Mouse (Mus musculus) c-Kit-negative CD71-positive TER-119-positive erythroid progenitor cells, embryonic 14.5 days (primary cell): ENCODE data around the gene Rgs6.

ENCODE experiments used
- DNase-seq: peaks from one replicate; pipeline ENCODE4 v3.0.0-alpha.2; 2013; ENCODE audit warnings: low read depth, low spot score

Gene Rgs6

DNA sequence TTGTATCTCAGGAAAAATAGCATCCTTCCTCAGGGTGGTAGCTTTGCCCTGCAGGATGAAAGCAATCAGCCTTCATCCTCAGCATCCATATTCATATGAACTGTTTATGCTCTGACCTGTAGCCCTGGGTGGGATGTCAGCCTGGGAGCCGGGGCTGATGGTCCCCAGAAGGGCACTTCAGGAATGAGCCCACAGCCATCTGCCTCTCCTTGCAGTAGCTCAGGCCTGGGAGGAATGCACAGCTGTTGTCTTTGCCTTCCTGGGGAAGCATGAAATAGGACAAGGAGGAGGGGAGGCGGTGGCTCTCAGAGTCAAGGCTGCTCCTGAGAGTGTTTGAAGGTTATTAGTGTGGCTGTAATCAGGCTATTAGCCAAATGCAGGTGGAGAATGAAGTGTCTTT is 590.7 kb downstream of the Rgs6 start:
- DNase-seq = no peak

DNA sequence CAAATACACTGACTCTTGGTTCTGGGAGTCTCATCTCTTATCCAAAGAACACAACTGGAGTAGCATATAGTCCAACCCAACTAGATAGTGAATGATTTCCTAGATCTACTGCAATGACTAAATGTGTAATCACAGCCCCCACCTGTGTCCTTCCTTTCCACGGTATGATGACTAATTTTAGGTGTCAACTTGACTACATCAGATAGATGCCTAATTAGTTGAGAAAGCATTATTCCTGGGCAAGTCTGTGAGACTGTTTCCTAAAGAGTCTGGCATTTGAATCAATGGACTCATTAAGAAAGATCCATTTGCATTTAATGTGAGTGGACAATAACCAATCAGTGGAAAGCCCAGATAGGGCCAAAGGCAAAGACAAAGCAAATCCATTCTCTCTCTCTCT is 591.8 kb downstream of the Rgs6 start:
- DNase-seq = no peak

DNA sequence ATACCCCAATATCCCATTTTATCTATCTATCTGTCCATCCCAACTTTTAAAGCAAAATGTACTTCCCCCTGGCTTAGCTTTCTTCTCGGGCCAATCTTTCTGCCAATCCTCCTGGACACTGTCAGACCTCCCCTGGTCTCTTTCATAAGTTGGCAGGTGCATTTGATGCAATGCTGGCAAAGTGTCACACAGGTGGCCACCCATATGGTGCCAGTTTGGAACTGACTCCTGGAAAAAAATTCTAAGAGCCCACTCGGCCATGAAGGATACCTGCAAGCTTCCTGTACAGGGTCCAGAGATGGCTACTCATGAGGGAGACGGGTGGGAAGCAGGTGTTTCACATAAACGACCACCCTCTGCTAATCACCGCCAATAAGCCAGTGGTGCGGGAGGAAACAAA is 592.5 kb downstream of the Rgs6 start:
- DNase-seq = no peak

DNA sequence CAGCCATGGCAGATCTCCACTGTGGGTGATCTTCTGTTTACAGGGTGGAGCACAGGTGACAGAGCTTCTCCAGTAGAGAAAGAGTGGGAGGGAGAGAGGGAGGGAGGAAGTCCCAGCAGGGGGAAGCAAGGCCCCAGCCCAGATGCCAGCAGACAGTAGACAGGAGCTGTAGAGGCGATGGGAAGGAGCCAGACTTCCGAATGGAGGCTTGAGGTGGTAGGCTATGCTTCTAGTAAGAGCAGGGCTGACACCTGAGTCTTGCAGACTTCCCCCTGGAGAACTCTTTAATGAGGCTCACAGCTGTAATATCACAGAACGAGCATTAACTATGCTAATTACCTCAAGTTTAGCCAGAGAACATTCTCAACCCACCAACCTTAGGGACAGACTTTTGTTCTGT is 613.6 kb downstream of the Rgs6 start:
- no peak for DNase-seq

DNA sequence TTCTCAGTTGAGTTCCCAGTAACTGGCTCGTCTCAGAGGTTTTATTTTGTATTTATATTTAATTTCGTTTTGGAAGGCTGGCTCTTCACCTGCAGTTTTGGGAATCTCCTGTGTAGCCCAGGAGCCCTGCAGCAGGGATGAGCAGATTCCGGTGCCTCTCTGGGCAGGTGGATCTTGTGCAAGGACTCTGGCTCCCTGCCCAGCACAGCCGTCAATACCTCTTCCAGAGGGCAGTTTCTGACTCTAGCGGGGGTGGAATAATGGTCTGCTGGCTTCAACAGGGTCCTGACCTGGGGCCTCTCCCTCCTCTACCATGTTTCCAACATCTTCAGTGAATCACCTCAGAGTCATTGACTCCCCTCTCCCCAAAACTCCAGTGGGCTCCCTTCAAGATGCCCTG is 616.3 kb downstream of the Rgs6 start:
- no peak for DNase-seq

DNA sequence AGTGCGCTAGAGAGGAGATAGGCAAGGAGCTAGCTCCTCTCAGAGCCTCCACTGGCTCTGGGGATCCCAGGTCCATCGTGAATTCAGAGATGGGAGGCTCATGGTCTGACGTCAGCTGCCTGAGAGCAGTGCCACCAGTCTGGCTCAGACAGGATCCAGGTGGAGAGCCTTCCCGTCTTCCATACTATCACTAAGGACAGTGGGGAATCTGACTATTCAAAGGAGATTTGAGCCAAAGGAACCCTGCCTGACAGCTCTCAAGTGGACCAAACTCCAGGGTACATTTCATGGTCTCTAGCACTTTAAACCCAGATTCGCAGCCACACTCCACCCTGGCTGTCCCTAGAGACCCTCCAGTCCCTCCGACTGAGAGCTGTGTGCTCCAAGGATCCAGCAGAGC is 618.8 kb downstream of the Rgs6 start:
- no peak for DNase-seq

DNA sequence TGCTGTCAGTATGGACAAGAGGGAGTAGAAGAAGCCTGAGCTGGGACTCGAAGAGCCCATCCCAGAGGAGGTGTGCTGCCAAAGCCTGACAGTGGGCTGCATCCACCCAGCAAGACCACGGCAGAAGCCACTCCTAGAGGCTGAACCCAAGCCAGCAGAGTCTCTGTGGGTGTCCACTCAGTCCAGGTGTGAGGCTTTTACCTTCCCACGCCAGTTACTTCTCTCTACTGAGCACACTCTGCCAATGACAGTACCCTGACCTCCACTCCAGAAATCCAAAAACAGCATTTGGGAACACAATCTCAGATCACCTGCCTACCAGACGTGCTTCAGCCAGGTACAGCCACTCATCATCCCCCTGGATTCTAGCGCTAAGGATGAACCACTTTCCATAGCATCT is 619.4 kb downstream of the Rgs6 start:
- DNase-seq = no peak

DNA sequence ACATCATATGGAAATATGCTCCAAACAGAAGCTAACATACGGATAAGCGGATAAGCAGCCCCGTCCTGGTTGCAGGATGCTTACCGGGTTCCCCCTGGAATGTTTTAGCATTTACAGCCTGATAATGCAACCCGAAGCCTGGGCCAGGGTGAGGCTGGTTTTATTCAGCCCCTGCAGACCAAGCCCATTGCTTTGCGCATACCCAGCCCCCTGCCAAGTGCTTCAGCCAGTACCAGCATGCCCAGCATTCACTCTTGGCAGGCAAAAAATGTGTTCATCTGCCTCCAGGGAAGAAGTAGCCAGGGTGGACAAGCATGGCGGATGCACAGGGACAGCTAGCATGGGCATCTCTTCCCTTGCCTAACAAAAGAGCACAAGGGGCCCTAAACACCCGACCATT is 619.9 kb downstream of the Rgs6 start:
- no peak for DNase-seq

DNA sequence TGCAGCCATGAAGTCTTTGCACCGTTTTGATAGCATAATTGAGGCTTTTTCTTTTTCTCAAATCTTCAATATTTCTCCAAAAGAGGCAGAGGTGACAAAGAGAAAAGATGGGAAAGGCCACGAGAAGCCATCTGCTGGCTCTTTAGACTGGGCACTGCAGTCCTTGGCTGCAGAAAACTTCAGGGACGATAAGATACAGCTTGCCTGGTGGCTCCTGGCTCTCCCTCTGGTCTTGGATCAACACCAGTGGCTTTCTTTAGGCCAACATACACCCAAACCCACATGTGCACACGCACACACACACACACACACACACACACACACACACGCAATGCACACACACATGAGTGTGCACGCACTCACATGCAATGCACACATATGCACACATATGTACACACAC is 620.7 kb downstream of the Rgs6 start:
- DNase-seq = no peak

DNA sequence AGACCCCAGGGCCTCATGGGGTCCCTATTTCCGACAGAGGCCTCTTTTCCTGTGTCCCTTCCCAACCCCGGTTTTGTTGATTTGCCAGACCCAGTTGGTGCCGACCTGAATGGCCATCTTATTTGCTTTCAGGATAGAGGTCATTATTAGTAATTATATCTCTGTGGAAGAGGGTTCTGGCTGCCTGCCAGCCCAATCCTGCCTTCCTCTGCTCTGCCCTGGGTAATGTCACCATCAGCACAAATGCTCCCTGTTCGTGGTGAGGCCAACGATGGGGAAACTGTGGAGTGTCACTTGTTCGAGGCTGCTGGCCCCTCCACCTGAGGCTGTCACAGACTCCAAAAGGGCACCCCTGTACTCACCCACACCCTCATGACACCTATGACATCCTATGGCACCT is 621.4 kb downstream of the Rgs6 start:
- no peak for DNase-seq

DNA sequence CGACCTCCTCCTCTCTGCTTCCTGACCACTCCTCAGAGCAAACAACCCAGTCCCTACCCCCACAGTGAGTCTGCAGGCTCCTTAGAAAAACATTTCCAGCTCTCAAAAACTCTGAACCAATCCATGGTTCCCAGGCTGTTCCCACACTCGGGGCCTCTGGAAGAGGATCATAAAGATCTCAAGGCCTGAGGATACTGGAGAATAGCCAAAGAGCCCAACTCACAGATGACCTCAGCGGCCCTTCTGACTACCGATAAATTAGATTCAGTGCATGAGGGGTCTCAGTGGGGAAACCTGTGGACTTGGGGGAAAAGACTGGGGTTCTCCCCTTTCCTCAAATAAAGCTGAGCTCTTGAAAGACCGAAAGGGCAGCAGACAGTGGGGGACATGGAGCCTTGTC is 622.2 kb downstream of the Rgs6 start:
- no peak for DNase-seq

DNA sequence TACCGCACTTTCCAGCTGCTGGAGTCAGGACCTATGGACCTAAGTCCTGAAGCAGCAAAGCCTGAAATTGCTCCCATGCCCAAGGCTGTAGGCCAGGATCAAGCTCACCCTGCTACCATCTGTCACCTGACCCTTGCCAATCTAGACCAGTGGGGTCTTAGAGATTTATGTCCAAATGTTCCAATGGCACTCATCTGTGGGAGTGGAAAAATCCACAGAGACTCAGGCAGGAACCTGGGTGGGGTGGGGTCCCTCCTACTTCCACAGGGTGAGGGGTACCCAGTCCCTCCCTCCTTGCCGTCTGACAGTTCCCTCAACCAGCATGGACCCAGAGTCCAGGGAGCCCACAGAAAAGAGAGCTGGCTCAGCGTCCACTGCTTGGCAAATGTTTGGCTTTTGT is 622.6 kb downstream of the Rgs6 start:
- no peak for DNase-seq

DNA sequence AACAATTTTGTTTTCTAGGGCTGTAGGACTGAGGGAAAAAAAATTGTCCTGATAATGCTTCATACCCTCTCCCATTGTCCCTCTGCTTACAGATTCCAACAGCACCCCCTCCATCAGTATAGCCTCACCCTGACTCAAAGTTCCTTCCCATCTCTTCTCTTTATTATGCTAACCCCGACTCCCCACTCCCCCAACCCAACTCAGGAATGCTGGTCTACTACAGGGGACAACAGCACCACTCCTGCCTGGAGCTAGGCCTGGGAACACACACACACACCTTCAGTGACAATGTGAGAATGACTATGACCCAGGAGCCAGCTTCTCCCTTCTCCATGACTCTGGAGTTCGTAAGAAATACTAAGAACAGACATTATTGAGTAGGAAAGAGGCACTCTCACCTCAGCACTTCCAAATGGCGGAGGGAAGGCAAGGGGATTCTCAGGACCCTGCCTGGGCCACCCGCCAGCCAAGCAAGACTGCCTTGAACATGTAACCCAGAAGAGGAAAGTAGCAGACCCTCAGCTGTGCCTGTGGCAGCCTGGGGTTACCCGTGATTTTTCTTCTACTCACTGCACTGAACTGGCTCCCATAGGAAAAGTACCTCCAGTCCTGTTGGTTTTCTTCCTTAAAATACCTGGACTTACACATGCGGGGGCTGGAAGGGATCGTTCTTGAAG is 623.2 kb downstream of the Rgs6 start:
- DNase-seq = no peak
